Mouse (Mus musculus) embryonic fibroblast, embryonic 13.5 days (primary cell): ENCODE results near the gene Zfp777. TPM values are rescaled to one million over a fixed set of nuclear protein-coding genes. Genes with fewer than 3 reads are reported as not detected.
A peak's percentile ranks its signal among the peaks of the same experiment; 100 is the strongest.

ENCODE experiments used
- H3K27ac ChIP-seq: 2 replicates; pipeline ENCODE4 v1.5.1; 2012; ENCODE audit warnings: low read length, control low read depth, inconsistent platforms; ENCODE audit not compliant: insufficient read depth
- H3K4me1 ChIP-seq: 2 replicates; pipeline ENCODE4 v1.6.1; 2011; ENCODE audit warnings: low read length; ENCODE audit not compliant: control insufficient read depth, insufficient read depth
- H3K4me3 ChIP-seq: 2 replicates; pipeline ENCODE4 v1.5.1; 2011; ENCODE audit warnings: mild to moderate bottlenecking, control low read depth, low read length; ENCODE audit not compliant: insufficient read depth
- CTCF ChIP-seq: IDR thresholded peaks from 2 replicates; pipeline ENCODE4 v1.5.1; 2011; ENCODE audit warnings: mild to moderate bottlenecking, control low read depth, low read length, moderate library complexity, borderline replicate concordance; ENCODE audit not compliant: insufficient read depth
- POLR2A ChIP-seq: IDR thresholded peaks from 2 replicates; pipeline ENCODE4 v1.6.1; 2011; ENCODE audit warnings: low read depth, mild to moderate bottlenecking, control low read depth, low read length, moderate library complexity
- polyA plus RNA-seq: library from polyadenylated mRNA; stranded (reverse); fragments of >200 nt; gene quantifications from 2 replicates; pipeline ENCODE4 v1.2.4, GENCODE M21; 2011; ENCODE audit warnings: low read depth; ENCODE audit not compliant: missing spikeins, insufficient read length

Zfp777 gene
- polyA plus RNA-seq = 26.4 and 28.1 TPM in 2 replicates

DNA sequence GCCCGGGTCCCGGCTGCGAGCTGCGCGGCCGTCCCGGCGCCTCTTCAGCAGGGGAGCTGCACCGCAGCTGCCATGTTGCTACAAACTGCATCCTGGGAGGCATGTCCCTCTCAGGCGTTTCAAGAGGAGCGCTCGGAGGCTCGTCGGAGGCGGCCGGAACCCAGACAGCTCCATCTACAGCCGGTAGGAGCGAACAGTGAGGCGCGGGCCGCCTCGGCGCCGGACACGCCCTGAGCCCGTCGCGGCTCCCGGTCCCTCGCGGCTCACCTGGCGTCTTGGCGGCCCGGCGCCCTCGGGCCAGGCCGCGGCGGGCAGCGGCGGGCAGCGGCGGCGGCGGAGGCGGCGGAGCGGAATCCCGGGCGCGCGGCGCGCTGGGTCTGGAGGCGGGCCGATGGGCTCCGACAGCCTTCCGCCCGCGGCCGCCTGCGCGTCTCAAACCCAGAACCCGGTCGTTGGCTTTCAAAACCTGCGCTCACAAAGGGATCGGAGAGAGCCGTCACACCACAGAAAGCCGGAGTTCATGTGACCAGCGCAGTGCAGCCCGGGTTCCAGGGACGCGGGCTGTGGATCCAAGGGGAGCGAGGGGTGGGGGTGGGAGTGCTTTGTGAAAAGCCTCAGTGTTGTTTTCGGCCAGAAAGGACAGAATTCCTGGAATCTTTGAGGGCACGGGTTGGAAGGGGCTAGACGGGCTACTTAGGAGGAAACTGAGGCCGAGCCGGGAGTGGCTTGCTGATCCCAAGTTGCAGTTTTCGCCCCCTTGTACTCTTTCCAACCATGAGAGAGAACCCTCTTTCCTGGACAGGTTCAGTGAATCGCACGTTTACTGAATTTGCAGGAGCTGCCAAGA lies at the start of gene Zfp777:
TSS of gene Zfp777 (minus strand) at position 486 of the 847 bp plus-strand sequence.
- TF ChIP-seq POLR2A (peak; percentile 78), CTCF (peak; percentile 45; the same call in 1 of the 2 replicates)
- Histone ChIP-seq H3K4me1 (peaks cover 5% of the 10 kb centered on the region; the same call in 1 of the 2 replicates), H3K27ac (peak within 1 kb of the TSS; percentile 43), H3K4me3 (peak within 1 kb of the TSS; percentile 72)

- Histone ChIP-seq H3K4me3 (peak overlapping the region; percentile 37; the same call in 1 of the 2 replicates), H3K4me1 (no peaks in the 10 kb centered on the region), H3K27ac (no peak overlapping the region)
- TF ChIP-seq CTCF (no peak), POLR2A (no peak)
Measured at GRCm38 (mm10) chr6:48086957-48087715, 38.4 kb upstream of the Zfp777 start.

DNA sequence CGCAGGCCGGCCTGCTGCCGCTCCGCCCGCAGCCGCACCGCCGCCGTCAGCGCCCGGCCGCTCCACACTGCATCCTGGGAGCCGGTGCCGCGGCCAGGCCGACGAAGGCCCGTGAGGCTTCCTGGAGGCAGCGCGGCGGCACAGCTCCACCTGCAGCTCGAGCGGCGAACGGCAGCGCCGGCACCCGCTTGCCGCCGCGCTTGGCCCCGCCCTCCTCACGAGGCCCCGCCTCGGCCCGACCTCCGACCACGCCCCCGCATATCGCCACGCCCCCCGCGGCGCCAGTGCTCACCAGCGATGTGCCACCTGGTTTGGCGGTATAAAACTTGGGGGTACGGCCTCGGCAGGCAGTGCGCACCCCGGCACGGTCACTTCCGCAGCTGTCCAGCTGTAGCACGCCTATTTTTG lies 37.8 kb upstream of the Zfp777 start, which contains the start of gene Zfp746:
TSS of gene Zfp746 (minus strand) at position 123 of the 408 bp plus-strand sequence.
- TF ChIP-seq CTCF (peak; percentile 61; the same call in 1 of the 2 replicates), POLR2A (peak; percentile 79)
- peak within 1 kb of the TSS; percentile 81 for H3K4me3 ChIP-seq
- H3K4me1 ChIP-seq = no peaks in the 10 kb centered on the region
- H3K27ac ChIP-seq = peak within 1 kb of the TSS; percentile 56

- TF ChIP-seq POLR2A (no peak), CTCF (no peak)
- Histone ChIP-seq H3K4me3 (peak overlapping the region; percentile 81), H3K4me1 (no peaks in the 10 kb centered on the region), H3K27ac (peak overlapping the region; percentile 56)
Measured at GRCm38 (mm10) chr6:48085521-48086404, 37.1 kb upstream of the Zfp777 start.

DNA sequence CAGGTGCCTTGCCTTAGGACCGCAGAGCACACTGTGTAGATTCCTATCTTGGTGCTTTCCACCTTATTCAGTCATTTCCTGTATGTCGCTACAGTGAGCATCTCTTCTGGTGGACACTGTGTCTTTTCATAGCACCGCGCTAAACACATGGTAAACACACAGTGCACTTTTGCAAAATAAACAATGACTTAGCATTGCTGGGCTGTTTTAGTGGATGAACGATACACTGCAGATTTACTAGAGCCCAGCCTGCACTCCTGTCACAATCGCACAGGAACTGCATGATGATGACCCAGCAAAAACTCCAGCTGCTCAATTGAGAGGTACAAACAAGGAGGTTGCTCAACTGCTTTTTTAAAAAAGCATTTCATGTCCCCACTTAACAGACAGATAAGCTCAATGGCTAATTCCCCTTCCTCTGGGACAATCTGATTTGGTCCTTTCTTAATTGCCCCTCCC lies 35.1 kb upstream of the Zfp777 start:
- Histone ChIP-seq H3K27ac (no peak overlapping the region), H3K4me1 (no peaks in the 10 kb centered on the region), H3K4me3 (no peak overlapping the region)
- TF ChIP-seq POLR2A (no peak), CTCF (no peak)

DNA sequence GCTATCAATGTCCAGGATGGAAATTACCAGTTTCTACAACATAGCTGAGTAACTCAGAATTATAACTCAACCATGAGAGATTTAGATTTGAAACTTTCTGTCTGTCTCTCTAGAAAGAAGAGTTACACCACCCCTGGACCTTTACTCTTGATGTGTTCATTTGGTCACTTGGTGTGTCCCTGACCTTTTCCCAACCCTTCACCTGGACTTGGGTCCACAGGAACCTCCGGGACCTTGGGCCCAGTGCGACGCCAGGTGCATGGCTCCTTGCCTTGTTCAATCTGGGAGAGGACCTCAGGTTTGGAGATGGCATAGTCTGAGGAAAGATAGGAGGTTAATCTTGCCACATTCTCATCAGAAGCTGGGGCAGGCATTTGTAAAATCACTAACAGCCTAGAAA lies 33.2 kb upstream of the Zfp777 start:
- Histone ChIP-seq H3K4me1 (no peaks in the 10 kb centered on the region), H3K4me3 (no peak overlapping the region), H3K27ac (no peak overlapping the region)
- no peak for TF ChIP-seq POLR2A
- TF ChIP-seq CTCF = no peak

DNA sequence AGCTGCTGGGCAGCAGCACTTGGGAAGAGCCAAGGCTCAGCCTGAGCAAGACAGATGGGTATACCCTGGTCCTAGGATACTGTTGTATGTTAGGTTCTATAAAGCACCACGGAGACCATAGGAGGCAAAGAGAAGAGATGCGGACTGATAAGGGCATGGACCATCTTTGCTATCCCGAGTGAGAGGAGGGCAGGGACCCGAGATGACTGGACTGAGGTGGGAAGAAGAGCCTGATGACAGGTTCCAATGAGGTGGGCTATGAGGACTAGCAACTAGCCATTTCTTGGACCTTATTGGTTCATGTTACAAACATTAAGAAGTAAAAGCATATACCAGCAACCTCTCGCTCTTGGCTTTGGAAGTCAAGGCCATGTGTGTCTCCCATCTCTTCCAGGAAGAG lies 32.3 kb upstream of the Zfp777 start:
- Histone ChIP-seq H3K27ac (no peak overlapping the region), H3K4me3 (no peak overlapping the region), H3K4me1 (no peaks in the 10 kb centered on the region)
- TF ChIP-seq POLR2A = no peak
- TF ChIP-seq CTCF = no peak

GRCm38 (mm10) chr6:48073316-48073715 lies 24.6 kb upstream of the Zfp777 start:
- Histone ChIP-seq H3K4me3 (no peak overlapping the region), H3K4me1 (no peaks in the 10 kb centered on the region), H3K27ac (no peak overlapping the region)
- no peak for TF ChIP-seq CTCF
- no peak for TF ChIP-seq POLR2A

DNA sequence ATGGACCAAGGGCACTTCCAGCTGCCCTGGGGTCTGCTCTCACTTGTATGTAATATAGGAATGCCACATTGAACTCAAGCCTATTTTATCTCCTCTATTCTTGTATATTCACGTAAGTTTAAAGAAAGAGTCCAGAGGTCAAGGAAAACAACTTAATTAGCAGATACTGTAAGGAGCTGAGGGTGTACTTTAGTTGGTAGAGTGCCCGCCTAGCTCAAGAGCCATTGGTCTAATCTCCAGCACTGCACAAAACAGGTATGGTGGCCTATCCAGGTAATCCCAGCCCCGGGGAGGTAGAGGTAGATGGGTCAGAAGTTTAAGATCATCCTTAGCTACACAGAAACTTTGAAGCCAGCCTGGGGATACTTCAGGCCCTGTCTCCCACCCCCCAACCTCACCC lies 18.8 kb upstream of the Zfp777 start:
- H3K4me3 ChIP-seq = no peak overlapping the region
- no peaks in the 10 kb centered on the region for H3K4me1 ChIP-seq
- H3K27ac ChIP-seq = no peak overlapping the region
- TF ChIP-seq CTCF (no peak), POLR2A (no peak)
